Mouse (Mus musculus) thymus, adult 2 months (tissue): ENCODE data around the gene Arpc3. TPM values are rescaled to one million over a fixed set of nuclear protein-coding genes. Genes with fewer than 3 reads are reported as not detected.

Source experiments
- DNase-seq: peaks from one replicate; pipeline ENCODE4 v3.0.0; 2021
- H3K27ac ChIP-seq: fragments of 200-500 bp; 2 replicates; pipeline ENCODE4 v1.5.1; 2012; ENCODE audit warnings: low read length, control low read depth; ENCODE audit not compliant: control insufficient read depth, insufficient read depth
- H3K27me3 ChIP-seq: fragments of 200-500 bp; 2 replicates; pipeline ENCODE4 v1.6.1; 2012; ENCODE audit warnings: mild to moderate bottlenecking, low read length, moderate library complexity, mixed read lengths; ENCODE audit not compliant: control insufficient read depth, insufficient read depth
- H3K36me3 ChIP-seq: fragments of 200-500 bp; 2 replicates; pipeline ENCODE4 v1.6.1; 2012; ENCODE audit warnings: mild to moderate bottlenecking, low read length, moderate library complexity; ENCODE audit not compliant: control insufficient read depth, insufficient read depth
- H3K4me1 ChIP-seq: fragments of 200-500 bp; replicated peaks from 2 replicates; pipeline ENCODE4 v1.6.1; 2012; ENCODE audit warnings: low read length; ENCODE audit not compliant: control insufficient read depth, insufficient read depth
- H3K4me3 ChIP-seq: fragments of 200-500 bp; 2 replicates; pipeline ENCODE4 v1.5.1; 2012; ENCODE audit warnings: mild to moderate bottlenecking, low read length, control low read depth, moderate library complexity; ENCODE audit not compliant: control insufficient read depth, insufficient read depth
- CTCF ChIP-seq: fragments of 200-500 bp; IDR thresholded peaks from 2 replicates; pipeline ENCODE4 v1.5.1; 2012; ENCODE audit warnings: mild to moderate bottlenecking, control low read depth, low read length, moderate library complexity, borderline replicate concordance; ENCODE audit not compliant: control insufficient read depth, poor library complexity, insufficient read depth; ENCODE audit errors: extremely low read depth
- POLR2A ChIP-seq: fragments of 200-500 bp; IDR thresholded peaks from 2 replicates; pipeline ENCODE4 v1.6.1; 2012; ENCODE audit warnings: mild to moderate bottlenecking, low read length, control low read depth, moderate library complexity; ENCODE audit not compliant: control insufficient read depth, poor library complexity, insufficient read depth; ENCODE audit errors: extremely low read depth
- WGBS: fragments of 180-500 bp; shearing (Covaris S2); methylation state at CpG from one replicate; pipeline ENCODE4 v1.1.7; 2018; 5-methylcytosine and 5-hydroxymethylcytosine counted together
- polyA plus RNA-seq: library from polyadenylated mRNA; depleted of rRNA; stranded (reverse); fragments of >200 nt; gene quantifications from 2 replicates; pipeline ENCODE4 v1.2.3, GENCODE M21; 2012

The Arpc3 gene
- polyA plus RNA-seq, 1 experiment = 224 TPM

- Histone ChIP-seq H3K27ac (no peak overlapping the region), H3K27me3 (no peaks in the 10 kb centered on the region), H3K4me1 (peaks cover 6% of the 10 kb centered on the region), H3K4me3 (peak overlapping the region; percentile 78), H3K36me3 (no peaks in the 10 kb centered on the region; the same call in 1 of the 2 replicates)
- TF ChIP-seq CTCF = no peak
- no peak for TF ChIP-seq POLR2A
- DNase-seq = no peak
- WGBS = under 1% methylated on average over 57 of the region's 57 CpGs
These were observed 37.1 kb upstream of the Arpc3 start for GRCm38 (mm10) chr5:122354492-122355067.

DNA sequence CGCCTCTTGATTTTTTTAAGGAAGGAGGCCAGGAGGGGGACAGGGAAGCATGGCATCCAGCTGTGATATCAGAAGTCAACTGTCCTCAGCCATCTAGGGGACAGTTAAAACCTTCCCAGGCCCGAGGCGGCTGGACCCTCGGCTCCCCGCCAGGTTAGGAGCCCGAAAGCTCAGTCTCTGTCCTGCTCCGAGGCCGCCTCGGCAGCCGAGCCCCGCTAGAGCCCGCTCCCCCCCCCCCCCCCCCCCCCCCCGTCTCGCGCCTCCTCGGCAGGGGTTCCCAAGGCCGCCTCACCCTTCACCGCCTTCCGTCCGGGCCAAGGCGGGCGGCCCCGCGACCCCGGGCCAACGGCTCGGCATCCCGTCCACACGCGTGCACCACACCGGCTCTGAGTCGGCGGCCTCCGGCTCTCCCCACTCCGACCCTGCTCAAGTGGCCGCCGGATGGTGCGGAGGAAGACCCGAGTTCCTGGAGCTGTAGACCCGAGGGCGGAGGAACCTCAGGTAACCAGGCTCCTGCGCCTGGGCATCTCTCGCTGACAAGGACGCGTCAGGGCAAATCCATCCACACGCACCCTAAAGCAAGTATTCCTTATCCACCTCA is 20.0 kb upstream of the Arpc3 start, which contains the start of gene Gpn3:
Gene Gpn3, plus strand, starts transcription at position 286 of the 601 bp plus-strand sequence.
- TF ChIP-seq CTCF (no peak), POLR2A (no peak)
- Histone ChIP-seq H3K27me3 (no peaks in the 10 kb centered on the region), H3K4me1 (peaks cover 2% of the 10 kb centered on the region; the same call in 1 of the 2 replicates), H3K4me3 (peak within 1 kb of the TSS; percentile 91), H3K36me3 (peaks cover 23% of the 10 kb centered on the region), H3K27ac (peak within 1 kb of the TSS; percentile 85)
- DNase-seq = no peak
- 3% methylated on average over 28 of the region's 46 CpGs for WGBS

- Histone ChIP-seq H3K4me1 (peaks cover 2% of the 10 kb centered on the region; the same call in 1 of the 2 replicates), H3K27me3 (no peaks in the 10 kb centered on the region), H3K27ac (peak within 1 kb of the TSS; percentile 85), H3K36me3 (peaks cover 17% of the 10 kb centered on the region), H3K4me3 (peak within 1 kb of the TSS; percentile 91)
- DNase-seq = peak; percentile 100
- WGBS = under 1% methylated on average over 53 of the region's 53 CpGs
- TF ChIP-seq POLR2A (peak; percentile 54; the same call in 1 of the 2 replicates), CTCF (0 out of 2 replicates have a peak, but pooled peaks have one; percentile 47)
These were observed 19.4 kb upstream of the Arpc3 start, which contains the start of gene Fam216a for GRCm38 (mm10) chr5:122372192-122372769. Gene Fam216a (minus strand): TSS chr5:122372364.

DNA sequence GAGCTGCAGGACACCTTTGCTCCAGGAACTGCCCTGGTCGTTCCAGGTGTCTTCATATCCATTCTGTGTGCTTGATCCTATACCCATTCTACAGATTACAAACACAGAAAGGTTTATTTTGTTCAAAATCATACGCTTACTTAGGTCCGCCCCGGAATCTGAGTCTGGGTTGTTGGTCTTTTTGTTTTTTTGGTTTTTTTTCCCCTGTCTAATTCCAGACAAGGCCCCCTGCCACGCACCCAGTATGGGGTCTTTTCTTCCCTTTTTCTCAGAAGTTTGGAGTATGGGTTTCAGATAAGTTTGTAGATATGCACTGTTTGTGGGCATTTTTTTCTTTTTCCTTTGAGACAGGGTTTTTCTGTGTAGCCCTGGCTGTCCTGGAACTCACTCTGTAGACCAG is 18.8 kb upstream of the Arpc3 start:
- no peak for DNase-seq
- peak overlapping the region; percentile 63 for H3K27ac ChIP-seq
- H3K4me1 ChIP-seq = peaks cover 2% of the 10 kb centered on the region; the same call in 1 of the 2 replicates
- no peak for TF ChIP-seq POLR2A
- no peak for TF ChIP-seq CTCF
- no peaks in the 10 kb centered on the region for H3K27me3 ChIP-seq
- 4% methylated on average over 5 of the region's 5 CpGs for WGBS
- H3K4me3 ChIP-seq = peak overlapping the region; percentile 66
- peaks cover 11% of the 10 kb centered on the region for H3K36me3 ChIP-seq

- WGBS = 91% methylated on average over 4 of the region's 4 CpGs
- no peaks in the 10 kb centered on the region; the same call in 1 of the 2 replicates for H3K4me1 ChIP-seq
- no peak overlapping the region for H3K27ac ChIP-seq
- H3K4me3 ChIP-seq = no peak overlapping the region
- H3K36me3 ChIP-seq = peaks cover 24% of the 10 kb centered on the region
- no peak for DNase-seq
- H3K27me3 ChIP-seq = no peaks in the 10 kb centered on the region
- TF ChIP-seq CTCF (no peak), POLR2A (no peak)
These were observed 14.4 kb upstream of the Arpc3 start for GRCm38 (mm10) chr5:122377101-122377833.

GRCm38 (mm10) chr5:122378171-122378570 is 13.5 kb upstream of the Arpc3 start:
- TF ChIP-seq CTCF (no peak), POLR2A (no peak)
- H3K4me1 ChIP-seq = no peaks in the 10 kb centered on the region
- no peaks in the 10 kb centered on the region for H3K27me3 ChIP-seq
- H3K27ac ChIP-seq = no peak overlapping the region
- H3K36me3 ChIP-seq = peaks cover 27% of the 10 kb centered on the region
- H3K4me3 ChIP-seq = no peak overlapping the region
- no peak for DNase-seq
- 98% methylated on average over 12 of the region's 12 CpGs for WGBS
